Mouse (Mus musculus) lung, embryonic 14.5 days (tissue): ENCODE results near the gene Adal. TPM values are rescaled to one million over a fixed set of nuclear protein-coding genes. Genes with fewer than 3 reads are reported as not detected.

ENCODE experiments used
- ATAC-seq: fragments of 200-750 bp; cut with Nextera tagmentation; 2 replicates; pipeline ENCODE4 v1.8.0; 2017; ENCODE audit warnings: mild to moderate bottlenecking, moderate TSS enrichment, moderate library complexity; ENCODE audit not compliant: insufficient read depth
- DNase-seq: peaks from one replicate; pipeline ENCODE4 v3.0.0-alpha.2; 2015
- H3K27ac ChIP-seq: fragments of 300-500 bp; sonication (generic); 2 replicates; pipeline ENCODE4 v1.5.1; 2014; ENCODE audit warnings: low read depth, mild to moderate bottlenecking, moderate library complexity
- H3K27me3 ChIP-seq: fragments of 300-500 bp; sonication (generic); 2 replicates; pipeline ENCODE4 v1.6.1; 2014; ENCODE audit warnings: low read length, control low read depth; ENCODE audit not compliant: insufficient read depth
- H3K36me3 ChIP-seq: fragments of 300-500 bp; sonication (generic); 2 replicates; pipeline ENCODE4 v1.6.1; 2014; ENCODE audit warnings: control low read depth; ENCODE audit not compliant: insufficient read depth
- H3K4me1 ChIP-seq: fragments of 300-500 bp; sonication (generic); 2 replicates; pipeline ENCODE4 v1.6.1; 2014; ENCODE audit warnings: antibody characterized with exemption, control low read depth; ENCODE audit not compliant: insufficient read depth
- H3K4me2 ChIP-seq: fragments of 300-500 bp; sonication (generic); 2 replicates; pipeline ENCODE4 v1.6.1; 2014; ENCODE audit warnings: mild to moderate bottlenecking
- H3K4me3 ChIP-seq: fragments of 300-500 bp; sonication (generic); 2 replicates; pipeline ENCODE4 v1.5.1; 2014; ENCODE audit warnings: low read depth, low read length
- H3K9ac ChIP-seq: fragments of 300-500 bp; sonication (generic); 2 replicates; pipeline ENCODE4 v1.6.1; 2014
- H3K9me3 ChIP-seq: fragments of 300-500 bp; sonication (generic); 2 replicates; pipeline ENCODE4 v1.6.1; 2016; ENCODE audit warnings: low read depth, low read length, control low read depth
- CTCF ChIP-seq: IDR thresholded peaks from 2 replicates; pipeline ENCODE4 v1.5.1; 2016; ENCODE audit warnings: antibody characterized with exemption, low read depth
- WGBS: fragments of 180-500 bp; shearing (Covaris S2); extraction: QIAGEN DNeasy Blood & Tissue Kit; methylation state at CpG from one replicate; pipeline ENCODE4 v1.1.7; 2014; 5-methylcytosine and 5-hydroxymethylcytosine counted together
- polyA plus RNA-seq: library from polyadenylated mRNA; unstranded; fragments of >200 nt; fragmentation: Nextera tagmentation; extraction: Ambion mirVana; gene quantifications from 2 replicates; pipeline ENCODE4 v1.2.1, GENCODE M21; 2014

Adal gene
- polyA plus RNA-seq, 1 experiment from 2014 or later, result 21.4 TPM

- Histone ChIP-seq H3K9me3 (no peaks in the 10 kb centered on the region), H3K36me3 (no peaks in the 10 kb centered on the region), H3K27me3 (no peaks in the 10 kb centered on the region), H3K4me3 (no peak overlapping the region), H3K9ac (no peak overlapping the region), H3K27ac (no peak overlapping the region), H3K4me1 (no peaks in the 10 kb centered on the region), H3K4me2 (no peak overlapping the region)
- DNase-seq (no peak), ATAC-seq (no peak)
- 68% methylated on average over 1 of the region's 1 CpGs for WGBS
- no peak for TF ChIP-seq CTCF
Observed at GRCm38 (mm10) chr2:121127536-121127935, 12.7 kb upstream of the Adal start.

GRCm38 (mm10) chr2:121128865-121129620, 11.2 kb upstream of the Adal start:
- Histone ChIP-seq H3K9ac (no peak overlapping the region), H3K4me3 (no peak overlapping the region), H3K27me3 (no peaks in the 10 kb centered on the region), H3K4me2 (no peak overlapping the region), H3K9me3 (no peaks in the 10 kb centered on the region), H3K36me3 (no peaks in the 10 kb centered on the region), H3K4me1 (no peaks in the 10 kb centered on the region), H3K27ac (no peak overlapping the region; the same call in 1 of the 2 replicates)
- ATAC-seq (peak; percentile 70; the same call in 1 of the 2 replicates), DNase-seq (peak; percentile 34)
- 48% methylated on average over 9 of the region's 9 CpGs for WGBS
- no peak for TF ChIP-seq CTCF

- no peaks in the 10 kb centered on the region for H3K27me3 ChIP-seq
- H3K27ac ChIP-seq, result no peak overlapping the region
- H3K9ac ChIP-seq, result no peak overlapping the region
- TF ChIP-seq CTCF, result no peak
- no peaks in the 10 kb centered on the region for H3K9me3 ChIP-seq
- DNase-seq, result no peak
- ATAC-seq, result no peak
- no peak overlapping the region for H3K4me2 ChIP-seq
- 0 out of 2 replicates have a peak, but pooled peaks cover 4% of the 10 kb centered on the region for H3K36me3 ChIP-seq
- H3K4me3 ChIP-seq, result no peak overlapping the region
- 61% methylated on average over 1 of the region's 1 CpGs for WGBS
- H3K4me1 ChIP-seq, result no peaks in the 10 kb centered on the region
Observed at GRCm38 (mm10) chr2:121132822-121133221, 7.4 kb upstream of the Adal start.

- Histone ChIP-seq H3K4me2 (no peak overlapping the region), H3K27me3 (no peaks in the 10 kb centered on the region), H3K9me3 (peaks cover 8% of the 10 kb centered on the region; the same call in 1 of the 2 replicates), H3K4me3 (no peak overlapping the region), H3K9ac (no peak overlapping the region), H3K27ac (no peak overlapping the region), H3K36me3 (peaks cover 16% of the 10 kb centered on the region), H3K4me1 (peaks cover 7% of the 10 kb centered on the region)
- over 99% methylated on average over 4 of the region's 4 CpGs for WGBS
- ATAC-seq (no peak), DNase-seq (no peak)
- TF ChIP-seq CTCF, result no peak
Observed at GRCm38 (mm10) chr2:121137371-121137770, 2.9 kb upstream of the Adal start.

GRCm38 (mm10) chr2:121139266-121140017, 786 bp upstream of the Adal start:
- Histone ChIP-seq H3K4me3 (peak overlapping the region; percentile 67), H3K9ac (peak overlapping the region; percentile 90), H3K4me2 (peak overlapping the region; percentile 93), H3K27me3 (no peaks in the 10 kb centered on the region), H3K9me3 (peaks cover 8% of the 10 kb centered on the region; the same call in 1 of the 2 replicates), H3K27ac (peak overlapping the region; percentile 99), H3K4me1 (peaks cover 7% of the 10 kb centered on the region), H3K36me3 (peaks cover 27% of the 10 kb centered on the region)
- ATAC-seq (peak; percentile 52), DNase-seq (peak; percentile 56)
- no peak for TF ChIP-seq CTCF
- WGBS, result 38% methylated on average over 29 of the region's 29 CpGs

GRCm38 (mm10) chr2:121141216-121142035, 1.2 kb downstream of the Adal start:
- Histone ChIP-seq H3K27ac (peak overlapping the region; percentile 99), H3K27me3 (no peaks in the 10 kb centered on the region), H3K4me3 (peak overlapping the region; percentile 67), H3K9ac (peak overlapping the region; percentile 90), H3K36me3 (peaks cover 33% of the 10 kb centered on the region), H3K9me3 (peaks cover 8% of the 10 kb centered on the region; the same call in 1 of the 2 replicates), H3K4me2 (peak overlapping the region; percentile 93), H3K4me1 (peaks cover 7% of the 10 kb centered on the region)
- whole genome bisulfite sequencing, result 67% methylated on average over 16 of the region's 16 CpGs
- no peak for DNase-seq
- no peak for ATAC-seq
- no peak for TF ChIP-seq CTCF
